Mouse (Mus musculus) retina, embryonic 14.5 days (tissue): ENCODE measurements at regions not wholly inside any gene's neighbourhood (a gene's known extent, or its start where the extent isn't known, plus 50 kb on each side); places are given as distances from the start of the nearest gene placed in this dataset.
A peak's percentile ranks its signal among the peaks of the same experiment; 100 is the strongest.
"Not testable (repeated sequence)": the region's sequence is repeated elsewhere in the genome, so short reads cannot be mapped to it uniquely, and the experiment has no call there.

ENCODE experiments used
- DNase-seq: peaks from one replicate; pipeline ENCODE4 v3.0.0-alpha.2; 2015; ENCODE audit warnings: low spot score

DNA sequence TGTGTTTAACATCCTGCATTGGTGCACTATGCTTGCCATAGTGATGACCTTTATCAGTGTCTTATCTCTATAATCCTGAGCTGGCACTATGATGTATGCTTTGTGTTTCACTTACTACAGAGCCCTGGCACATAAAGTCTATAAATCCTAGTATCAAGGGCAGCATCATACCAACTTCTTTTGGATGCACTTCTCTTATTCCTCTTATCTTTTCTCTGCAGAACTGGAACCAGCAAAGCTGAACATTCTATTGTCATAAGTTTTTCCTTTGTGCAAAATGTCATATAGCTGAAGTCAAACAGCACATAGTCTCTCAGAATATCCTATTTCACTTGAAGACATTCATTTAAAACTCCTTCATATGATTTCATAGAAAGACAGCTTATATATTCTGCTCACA lies 563.3 kb upstream of the Foxg1 start:
- DNase-seq = no peak

DNA sequence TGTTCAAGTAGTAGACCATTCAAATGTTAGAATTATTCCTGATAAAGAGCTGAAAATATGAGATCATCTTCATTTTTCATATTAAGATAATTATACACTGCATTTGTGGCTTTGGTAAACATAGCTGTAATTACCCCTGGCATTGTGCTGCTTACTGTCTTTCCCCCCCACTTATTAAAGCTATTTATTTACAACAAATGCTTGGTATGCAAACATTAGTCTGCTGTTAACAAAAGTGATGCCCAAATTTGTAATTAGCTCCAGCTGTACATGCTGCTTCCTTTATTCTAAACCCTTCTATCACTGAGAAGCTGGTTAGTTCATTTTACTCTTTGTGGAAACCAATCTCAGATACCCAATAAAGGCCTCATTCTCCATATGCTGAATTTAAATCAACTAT lies 562.3 kb upstream of the Foxg1 start:
- no peak for DNase-seq

DNA sequence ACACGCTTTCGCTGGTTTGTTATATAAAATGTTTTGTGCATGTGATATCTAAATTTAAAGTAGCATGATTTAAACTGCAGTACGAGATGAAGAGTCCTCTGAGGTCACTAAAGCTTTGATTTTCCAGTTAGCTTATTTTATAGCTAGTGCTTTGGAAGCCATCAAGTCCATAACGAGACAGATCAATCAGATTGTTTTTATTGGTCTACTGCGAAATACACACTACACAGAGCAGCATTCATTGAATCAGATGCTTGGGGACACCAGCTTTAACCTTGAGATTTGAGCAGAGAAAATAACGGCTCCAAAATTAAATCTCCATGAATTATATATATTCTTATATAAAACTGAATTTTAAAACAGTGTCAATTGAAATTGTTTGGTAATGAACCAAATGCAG lies 556.2 kb upstream of the Foxg1 start:
- no peak for DNase-seq

DNA sequence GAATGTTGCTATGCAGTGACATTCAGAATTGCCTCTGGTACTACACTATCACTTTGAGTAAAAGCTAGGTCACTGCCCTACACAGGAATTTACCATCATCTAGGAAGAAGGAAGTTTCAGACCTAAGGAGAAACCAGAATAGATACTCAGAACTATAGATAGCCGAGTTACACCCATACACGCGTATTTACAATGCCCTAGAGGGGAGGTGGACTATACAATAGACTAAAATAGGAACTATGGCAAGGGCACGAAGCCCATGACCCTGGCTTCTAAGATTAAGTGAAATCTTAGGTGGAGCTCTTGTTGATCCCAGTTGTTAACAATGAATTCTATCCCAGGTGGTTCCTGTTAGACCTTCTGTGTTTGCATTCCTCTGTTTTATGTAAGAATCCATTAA lies 529.1 kb upstream of the Foxg1 start:
- not testable (repeated sequence) for DNase-seq

DNA sequence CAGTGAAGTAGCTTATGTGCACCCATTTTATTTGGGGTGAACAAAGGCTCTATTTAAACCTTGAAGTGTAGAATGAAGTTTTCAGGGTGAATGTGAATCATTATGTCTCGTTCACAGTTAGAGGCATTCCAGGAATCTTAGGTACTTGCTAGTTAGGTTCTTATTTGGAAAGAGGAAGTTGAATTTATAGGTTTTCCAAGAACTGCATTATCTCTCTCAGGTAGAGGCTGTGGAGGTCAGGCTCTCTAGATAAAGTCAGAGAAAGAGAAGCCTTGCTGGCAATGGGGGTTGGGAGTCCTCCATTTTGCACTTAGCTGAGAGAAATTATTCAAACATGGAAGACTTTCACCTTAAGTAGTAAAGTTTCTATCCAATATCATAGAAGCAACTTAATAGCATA lies 528.4 kb upstream of the Foxg1 start:
- DNase-seq = no peak

DNA sequence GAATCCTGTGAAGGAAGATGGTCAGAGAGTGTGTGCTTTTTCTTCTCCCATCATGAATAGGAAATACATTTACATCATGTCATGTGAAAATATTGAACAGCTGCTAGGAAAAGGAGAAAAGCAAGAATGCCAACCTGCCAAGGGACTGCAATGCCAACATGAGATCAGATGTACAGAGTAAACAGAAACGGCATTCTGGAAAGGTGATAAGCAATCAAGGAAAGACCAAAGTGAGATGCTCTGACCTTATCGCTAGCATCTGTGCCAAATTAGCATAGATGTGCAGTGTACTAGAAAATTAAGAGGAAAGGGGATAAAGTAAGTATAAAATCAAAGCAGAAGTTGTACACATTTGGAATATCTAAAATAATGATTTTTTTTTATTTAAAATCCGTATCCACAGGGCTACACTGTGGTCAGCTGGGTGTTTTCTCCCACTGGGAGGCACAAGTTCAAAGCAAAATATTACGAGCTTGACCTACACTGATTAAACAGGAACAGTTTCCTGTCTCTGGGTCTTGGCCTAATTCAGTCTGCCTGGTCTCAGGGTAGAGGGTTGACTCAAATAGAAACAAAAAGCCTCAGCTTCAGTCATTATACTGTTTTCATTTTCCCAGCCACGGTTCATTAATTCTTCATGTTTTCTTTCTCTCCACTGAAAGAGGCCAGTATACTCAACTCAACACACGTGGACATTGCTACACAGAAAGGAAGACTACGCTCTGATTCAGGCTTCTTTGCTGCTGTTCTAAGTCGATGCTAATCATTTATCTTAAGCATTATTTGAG lies 504.0 kb upstream of the Foxg1 start:
- peak; percentile 75 for DNase-seq
